Mouse (Mus musculus) spleen, adult 2 months (tissue): Measurements from ENCODE around the gene Dmd. TPM values are rescaled to one million over a fixed set of nuclear protein-coding genes. Genes with fewer than 3 reads are reported as not detected.

Experiments used
- DNase-seq, 2 experiments: peaks; one replicate each; pipeline versions ENCODE4 v3.0.0 to v3.0.0-alpha.2; 2012 to 2021; ENCODE audit warnings: low spot score in 2 of 2, low read depth in 1 of 2
- H3K27ac ChIP-seq: fragments of 200-500 bp; 2 replicates; pipeline ENCODE4 v1.5.1; 2012; ENCODE audit warnings: low read length, inconsistent platforms; ENCODE audit not compliant: insufficient read depth
- H3K27me3 ChIP-seq: fragments of 200-500 bp; 2 replicates; pipeline ENCODE4 v1.6.1; 2012; ENCODE audit warnings: mild to moderate bottlenecking, moderate library complexity, low read length, inconsistent platforms; ENCODE audit not compliant: control insufficient read depth, insufficient read depth
- H3K36me3 ChIP-seq: fragments of 200-500 bp; 2 replicates; pipeline ENCODE4 v1.6.1; 2012; ENCODE audit warnings: mild to moderate bottlenecking, low read length, inconsistent platforms; ENCODE audit not compliant: control insufficient read depth, insufficient read depth
- H3K4me1 ChIP-seq: fragments of 200-500 bp; 2 replicates; pipeline ENCODE4 v1.6.1; 2011; ENCODE audit warnings: inconsistent platforms; ENCODE audit not compliant: control insufficient read depth, insufficient read depth, insufficient read length
- H3K4me3 ChIP-seq: fragments of 200-500 bp; 2 replicates; pipeline ENCODE4 v1.5.1; 2011; ENCODE audit warnings: mild to moderate bottlenecking, inconsistent platforms; ENCODE audit not compliant: insufficient read depth, insufficient read length; ENCODE audit errors: extremely low read depth
- CTCF ChIP-seq: fragments of 200-500 bp; IDR thresholded peaks from 2 replicates; pipeline ENCODE4 v1.5.1; 2011; ENCODE audit warnings: mild to moderate bottlenecking, inconsistent platforms; ENCODE audit not compliant: insufficient read depth, insufficient read length, insufficient replicate concordance; ENCODE audit errors: extremely low read depth
- POLR2A ChIP-seq: fragments of 200-500 bp; IDR thresholded peaks from 2 replicates; pipeline ENCODE4 v1.6.1; 2011; ENCODE audit warnings: low read depth, low read length, inconsistent platforms
- WGBS: fragments of 180-500 bp; shearing (Covaris S2); methylation state at CpG from one replicate; pipeline ENCODE4 v1.1.7; 2018; 5-methylcytosine and 5-hydroxymethylcytosine counted together
- polyA plus RNA-seq: library from polyadenylated mRNA; depleted of rRNA; stranded (reverse); fragments of >200 nt; gene quantifications from 2 replicates; pipeline ENCODE4 v1.2.3, GENCODE M21; 2012

The Dmd gene
- polyA plus RNA-seq, 1 experiment = 2.3 TPM

- H3K4me1 ChIP-seq = no peaks in the 10 kb centered on the region
- no peaks in the 10 kb centered on the region for H3K36me3 ChIP-seq
- no peaks in the 10 kb centered on the region for H3K27me3 ChIP-seq
- no peak for TF ChIP-seq CTCF
- TF ChIP-seq POLR2A = no peak
- 86% methylated on average over 2 of the region's 2 CpGs for WGBS
- H3K4me3 ChIP-seq = no peak within 1 kb of the TSS
- H3K27ac ChIP-seq = no peak within 1 kb of the TSS
- DNase-seq = no peak
Observed at GRCm38 (mm10) chrX:85249379-85249778, 2300.7 kb downstream of the Dmd start, which contains the start of gene Fthl17a. Gene Fthl17a, plus strand, starts transcription at chrX:85249679.
